Mouse (Mus musculus): ENCODE data around the gene Srpk2.

DNA sequence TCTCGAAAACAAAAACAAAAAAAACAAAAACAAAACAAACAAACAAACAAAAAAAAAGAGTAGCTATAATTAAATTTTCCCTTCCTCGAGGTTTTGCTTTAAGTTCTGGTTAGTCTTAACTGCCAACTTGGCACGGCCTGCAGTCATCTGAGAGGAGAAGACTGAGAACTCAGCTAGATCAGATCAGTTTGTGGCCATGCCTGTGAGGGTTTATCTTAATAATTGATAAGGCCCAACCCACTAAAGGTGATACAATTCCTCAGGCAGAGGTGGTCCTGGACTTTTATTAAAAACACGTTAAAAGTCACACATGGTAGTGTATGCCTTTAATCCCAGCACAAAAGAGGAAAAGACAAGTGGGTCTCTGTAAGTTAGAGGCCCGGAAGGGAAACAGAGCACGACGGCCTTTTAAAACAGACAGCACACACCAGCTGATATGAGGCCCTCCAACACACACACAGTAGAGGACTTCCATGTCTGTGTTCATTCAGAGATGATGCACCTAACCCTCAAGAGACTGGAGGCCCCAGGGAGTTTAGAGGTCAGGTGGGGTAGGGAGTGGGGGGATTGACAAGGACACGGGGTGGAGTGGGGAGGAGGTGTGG, 87.1 kb downstream of the Srpk2 start:
- no peak for TF ChIP-seq POLR2A (IDR thresholded peaks at IDR 0.05; ENCODE audit: borderline replicate concordance, control insufficient read depth, low read depth, low read length)
- no peak for TF ChIP-seq CTCF (IDR thresholded peaks at IDR 0.05; ENCODE audit: control insufficient read depth, insufficient read depth, low read length)
